Mouse (Mus musculus) testis, adult 2 months (tissue): Measurements from ENCODE around the gene Cish.

ENCODE experiments used
- CTCF ChIP-seq: fragments of 200-500 bp; IDR thresholded peaks from 2 replicates; pipeline ENCODE4 v1.5.1; 2012; ENCODE audit warnings: low read depth, mild to moderate bottlenecking, inconsistent platforms, low read length, moderate library complexity; ENCODE audit not compliant: control insufficient read depth, insufficient read depth, insufficient replicate concordance
- POLR2A ChIP-seq: fragments of 200-500 bp; IDR thresholded peaks from 2 replicates; pipeline ENCODE4 v1.6.1; 2012; ENCODE audit warnings: low read depth, mild to moderate bottlenecking, inconsistent platforms, low read length, moderate library complexity; ENCODE audit not compliant: control insufficient read depth

GRCm38 (mm10) chr9:107325904-107326303, 30.1 kb downstream of the Cish start:
- no peak for TF ChIP-seq CTCF
- TF ChIP-seq POLR2A = no peak
